Mouse (Mus musculus): Measurements from ENCODE around the gene Zfp74.

GRCm38 (mm10) chr7:29986101-29986500, 32.2 kb upstream of the Zfp74 start:
- TF ChIP-seq POLR2A (IDR thresholded peaks at IDR 0.05; ENCODE audit: insufficient read depth, low read depth, low read length) (no peak), CTCF (IDR thresholded peaks at IDR 0.05; ENCODE audit: insufficient read depth, low read depth, low read length) (no peak)
